Mouse (Mus musculus): ENCODE measurements around the gene Pa2g4. TPM values are rescaled to one million over a fixed set of nuclear protein-coding genes. Genes with fewer than 3 reads are reported as not detected.
A peak's percentile ranks its signal among the peaks of the same experiment; 100 is the strongest.

Gene Pa2g4
- total RNA-seq, 1 experiment, result 170 TPM

DNA sequence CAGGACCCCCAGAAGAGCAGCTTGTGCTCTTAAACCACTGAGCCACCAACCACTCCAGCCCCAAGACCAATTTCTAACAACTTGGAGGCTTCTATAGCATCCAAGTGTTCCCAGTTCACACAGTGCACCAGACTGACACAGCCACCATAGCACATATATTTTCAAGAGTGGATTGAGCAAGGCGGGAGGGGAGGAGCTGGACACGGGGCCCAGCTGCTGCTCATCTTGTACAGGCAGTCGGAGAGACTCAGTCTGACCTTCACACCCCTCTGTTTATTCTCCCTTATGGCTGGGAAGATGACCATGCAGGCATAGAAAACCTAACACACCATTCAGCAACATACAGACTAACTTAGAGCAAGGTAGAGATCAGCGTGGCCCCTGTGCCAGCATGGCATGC is 56.0 kb downstream of the Pa2g4 start:
- no peak for TF ChIP-seq MAFK (IDR thresholded peaks at IDR 0.05; ENCODE audit: insufficient read depth, low read depth, low read length)
- no peak for TF ChIP-seq CHD2 (IDR thresholded peaks at IDR 0.05; ENCODE audit: low read depth, low read length)
- TF ChIP-seq ZC3H11A (IDR thresholded peaks at IDR 0.05; ENCODE audit: borderline replicate concordance, low read depth, low read length), result no peak
- TF ChIP-seq HCFC1 (IDR thresholded peaks at IDR 0.05; ENCODE audit: borderline replicate concordance, insufficient read depth, low read length), result no peak
- no peak for TF ChIP-seq ZNF384 (IDR thresholded peaks at IDR 0.05; ENCODE audit: low read depth, low read length)
- no peak for DNase-seq (ENCODE audit: low read depth, low spot score)
- in situ Hi-C loops (cut with MboI; ENCODE audit: low sequenced_read_pairs in 2 of 2, unreplicated experiment in 2 of 2), result no loop called here

DNA sequence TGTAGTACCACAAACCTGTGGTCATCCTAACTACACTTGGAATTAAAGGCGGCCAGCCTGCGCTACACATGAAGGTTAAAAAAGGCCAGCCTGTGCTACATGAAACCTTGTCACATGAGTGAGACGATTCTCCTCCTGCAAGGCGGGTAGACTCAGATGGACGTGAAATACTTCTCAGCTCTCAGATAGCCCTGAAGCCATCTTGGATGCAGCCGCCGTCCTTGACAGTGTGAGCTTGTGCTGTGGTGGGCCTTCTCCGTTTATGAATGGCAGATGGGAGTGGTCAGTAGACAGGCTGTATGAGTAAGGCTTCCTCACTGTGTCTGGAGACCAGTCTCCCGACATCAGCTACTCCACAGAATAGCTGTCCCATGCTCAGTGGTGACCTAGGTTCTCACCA is 56.6 kb downstream of the Pa2g4 start:
- in situ Hi-C loops (cut with MboI; ENCODE audit: low sequenced_read_pairs in 2 of 2, unreplicated experiment in 2 of 2), result no loop called here
- no peak overlapping the region for H3K27ac ChIP-seq (ENCODE audit: insufficient read depth, low read depth, low read length, poor library complexity, severe bottlenecking)
- DNase-seq (ENCODE audit: low read depth, low spot score), result no peak
- no peaks in the 10 kb centered on the region for H3K9me3 ChIP-seq (ENCODE audit: control insufficient read depth, insufficient read depth, low read depth, low read length)
- H3K4me3 ChIP-seq (ENCODE audit: insufficient read depth in 1 of 2, low read depth in 1 of 2, low read length in 2 of 2, poor library complexity in 1 of 2, severe bottlenecking in 1 of 2), result peak overlapping the region; percentile 26 to 39; a peak in 2 of 4 replicates
- H3K36me3 ChIP-seq (ENCODE audit: control insufficient read depth, insufficient read depth, low read length, poor library complexity, severe bottlenecking), result peaks cover 19% of the 10 kb centered on the region
- 0 out of 2 replicates have a peak overlapping the region, but pooled peaks have one; percentile 6 for H3K9ac ChIP-seq (ENCODE audit: insufficient read depth, low read depth, low read length, poor library complexity, severe bottlenecking)
- peaks cover 2 to 5% of the 10 kb centered on the region in 2 experiments; a peak in 1 of 4 replicates for H3K4me1 ChIP-seq (ENCODE audit: control insufficient read depth in 2 of 2, insufficient read depth in 2 of 2, low read length in 2 of 2, poor library complexity in 1 of 2)
- TF ChIP-seq ZC3H11A (IDR thresholded peaks at IDR 0.05; ENCODE audit: borderline replicate concordance, low read depth, low read length) (no peak), ZNF384 (IDR thresholded peaks at IDR 0.05; ENCODE audit: low read depth, low read length) (no peak), HCFC1 (IDR thresholded peaks at IDR 0.05; ENCODE audit: borderline replicate concordance, insufficient read depth, low read length) (no peak), CHD2 (IDR thresholded peaks at IDR 0.05; ENCODE audit: low read depth, low read length) (no peak), MAFK (IDR thresholded peaks at IDR 0.05; ENCODE audit: insufficient read depth, low read depth, low read length) (no peak)

More for the DNA sequence above, 56.0 kb downstream of the Pa2g4 start:
- Histone ChIP-seq H3K9ac (ENCODE audit: insufficient read depth, low read depth, low read length, poor library complexity, severe bottlenecking) (no peak overlapping the region), H3K36me3 (ENCODE audit: control insufficient read depth, insufficient read depth, low read length, poor library complexity, severe bottlenecking) (peaks cover 19% of the 10 kb centered on the region), H3K9me3 (ENCODE audit: control insufficient read depth, insufficient read depth, low read depth, low read length) (no peaks in the 10 kb centered on the region), H3K4me3 (ENCODE audit: insufficient read depth in 1 of 2, low read depth in 1 of 2, low read length in 2 of 2, poor library complexity in 1 of 2, severe bottlenecking in 1 of 2) (no peak overlapping the region), H3K27ac (ENCODE audit: insufficient read depth, low read depth, low read length, poor library complexity, severe bottlenecking) (no peak overlapping the region), H3K4me1 (ENCODE audit: control insufficient read depth in 2 of 2, insufficient read depth in 2 of 2, low read length in 2 of 2, poor library complexity in 1 of 2) (peaks cover 1 to 2% of the 10 kb centered on the region in 2 experiments; a peak in 1 of 4 replicates)

DNA sequence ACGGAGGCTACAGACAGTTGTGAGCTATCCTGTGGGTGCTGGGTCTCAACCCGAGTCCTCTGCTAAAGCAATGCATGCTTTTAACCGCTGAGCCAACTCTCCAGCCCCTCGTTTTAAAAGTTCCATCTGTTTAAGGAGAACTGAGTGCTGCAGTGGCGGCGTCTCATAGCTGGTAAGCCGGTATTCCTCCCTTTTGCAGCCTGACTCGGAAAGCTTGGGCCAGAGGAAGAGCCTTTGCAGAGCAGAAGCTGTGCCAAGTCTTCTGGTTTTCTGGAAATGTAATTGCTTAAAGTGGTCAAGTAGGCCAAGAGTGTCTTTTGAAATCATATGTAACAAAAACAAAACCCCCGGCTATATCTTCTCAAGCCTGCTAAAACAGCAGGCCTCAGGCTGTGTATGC is 57.5 kb downstream of the Pa2g4 start:
- no peak overlapping the region for H3K9ac ChIP-seq (ENCODE audit: insufficient read depth, low read depth, low read length, poor library complexity, severe bottlenecking)
- peaks cover 2 to 5% of the 10 kb centered on the region in 2 experiments; a peak in 1 of 4 replicates for H3K4me1 ChIP-seq (ENCODE audit: control insufficient read depth in 2 of 2, insufficient read depth in 2 of 2, low read length in 2 of 2, poor library complexity in 1 of 2)
- H3K9me3 ChIP-seq (ENCODE audit: control insufficient read depth, insufficient read depth, low read depth, low read length), result no peaks in the 10 kb centered on the region
- H3K4me3 ChIP-seq (ENCODE audit: insufficient read depth in 1 of 2, low read depth in 1 of 2, low read length in 2 of 2, poor library complexity in 1 of 2, severe bottlenecking in 1 of 2), result no peak overlapping the region
- in situ Hi-C loops (cut with MboI; ENCODE audit: low sequenced_read_pairs in 2 of 2, unreplicated experiment in 2 of 2), result no loop called here
- no peak overlapping the region for H3K27ac ChIP-seq (ENCODE audit: insufficient read depth, low read depth, low read length, poor library complexity, severe bottlenecking)
- peaks cover 15% of the 10 kb centered on the region; the same call in 1 of the 2 replicates for H3K36me3 ChIP-seq (ENCODE audit: control insufficient read depth, insufficient read depth, low read length, poor library complexity, severe bottlenecking)
- TF ChIP-seq ZC3H11A (IDR thresholded peaks at IDR 0.05; ENCODE audit: borderline replicate concordance, low read depth, low read length) (no peak), CHD2 (IDR thresholded peaks at IDR 0.05; ENCODE audit: low read depth, low read length) (no peak), HCFC1 (IDR thresholded peaks at IDR 0.05; ENCODE audit: borderline replicate concordance, insufficient read depth, low read length) (no peak), ZNF384 (IDR thresholded peaks at IDR 0.05; ENCODE audit: low read depth, low read length) (no peak), MAFK (IDR thresholded peaks at IDR 0.05; ENCODE audit: insufficient read depth, low read depth, low read length) (no peak)
- no peak for DNase-seq (ENCODE audit: low read depth, low spot score)

Other genes starting within 250 kb of the Pa2g4 start
- 218 and 257 TPM in 2 replicates for gene Cnpy2, start 243.5 kb downstream of the Pa2g4 start, total RNA-seq (2012; rRNA removed)
- gene Cs, start 228.3 kb downstream of the Pa2g4 start, total RNA-seq (2012; rRNA removed), result 107 and 143 TPM in 2 replicates
- gene Coq10a, start 197.0 kb downstream of the Pa2g4 start, total RNA-seq (2012; rRNA removed), result 8.2 and 10.1 TPM in 2 replicates
- gene Ankrd52, start 188.9 kb downstream of the Pa2g4 start, total RNA-seq (2012; rRNA removed), result 11.1 and 11.4 TPM in 2 replicates
- 0.36 and 0.53 TPM in 2 replicates for gene Slc39a5, start 164.8 kb downstream of the Pa2g4 start, total RNA-seq (2012; rRNA removed)
- gene Nabp2, start 154.5 kb downstream of the Pa2g4 start, total RNA-seq (2012; rRNA removed), result 25.3 and 28.2 TPM in 2 replicates
- 39.6 and 41.3 TPM in 2 replicates for gene Rnf41, start 154.3 kb downstream of the Pa2g4 start, total RNA-seq (2012; rRNA removed)
- 18.9 and 22.8 TPM in 2 replicates for gene Smarcc2, start 106.7 kb downstream of the Pa2g4 start, total RNA-seq (2012; rRNA removed)
- gene Myl6, start 71.8 kb downstream of the Pa2g4 start, total RNA-seq (2012; rRNA removed), result 894 and 1,090 TPM in 2 replicates
- gene Myl6b, start 67.3 kb downstream of the Pa2g4 start, total RNA-seq (2012; rRNA removed), result 2.0 and 3.7 TPM in 2 replicates
- gene Esyt1, start 40.1 kb downstream of the Pa2g4 start, total RNA-seq (2012; rRNA removed), result 62.7 and 135 TPM in 2 replicates
- gene Zc3h10, start 18.2 kb downstream of the Pa2g4 start, total RNA-seq (2012; rRNA removed), result 18.8 and 19.5 TPM in 2 replicates
- gene Rpl41, start 16.7 kb downstream of the Pa2g4 start, total RNA-seq (2012; rRNA removed), result 5,552 and 6,346 TPM in 2 replicates
- gene Erbb3, start 23.7 kb upstream of the Pa2g4 start, total RNA-seq (2012; rRNA removed), result 24.9 and 30.3 TPM in 2 replicates
- gene Rps26, start 60.8 kb upstream of the Pa2g4 start, total RNA-seq (2012; rRNA removed), result 1,660 and 1,982 TPM in 2 replicates
- 1.4 and 1.9 TPM in 2 replicates for gene Ikzf4, start 80.0 kb upstream of the Pa2g4 start, total RNA-seq (2012; rRNA removed)
- 7.0 and 7.4 TPM in 2 replicates for gene Suox, start 108.1 kb upstream of the Pa2g4 start, total RNA-seq (2012; rRNA removed)
- 23.2 and 32.8 TPM in 2 replicates for gene Rab5b, start 130.3 kb upstream of the Pa2g4 start, total RNA-seq (2012; rRNA removed)
- gene Pmel, start 138.2 kb upstream of the Pa2g4 start, total RNA-seq (2012; rRNA removed), result 11.4 and 44.2 TPM in 2 replicates
- gene Cdk2, start 139.0 kb upstream of the Pa2g4 start, total RNA-seq (2012; rRNA removed), result 40.7 and 43.5 TPM in 2 replicates
- 11.9 and 19.3 TPM in 2 replicates for gene Dgka, start 178.9 kb upstream of the Pa2g4 start, total RNA-seq (2012; rRNA removed)
- gene Pym1, start 181.9 kb upstream of the Pa2g4 start, total RNA-seq (2012; rRNA removed), result 71.7 and 78.6 TPM in 2 replicates
- gene Mmp19, start 224.9 kb upstream of the Pa2g4 start, total RNA-seq (2012; rRNA removed), result 0.37 and 0.94 TPM in 2 replicates
- gene Dnajc14, start 238.1 kb upstream of the Pa2g4 start, total RNA-seq (2012; rRNA removed), result 51.9 and 53.0 TPM in 2 replicates
- 7.7 and 11.0 TPM in 2 replicates for gene Tmem198b, start 238.4 kb upstream of the Pa2g4 start, total RNA-seq (2012; rRNA removed)